Mouse (Mus musculus) intestine, embryonic 15.5 days (tissue): ENCODE measurements around the gene Rab26. TPM values are rescaled to one million over a fixed set of nuclear protein-coding genes. Genes with fewer than 3 reads are reported as not detected.

ENCODE experiments used
- ATAC-seq: fragments of 200-750 bp; cut with Nextera tagmentation; 2 replicates; pipeline ENCODE4 v1.8.0; 2017; ENCODE audit warnings: moderate TSS enrichment, moderate library complexity
- H3K27ac ChIP-seq: fragments of 300-500 bp; sonication (generic); 2 replicates; pipeline ENCODE4 v1.5.1; 2015; ENCODE audit warnings: mild to moderate bottlenecking, inconsistent platforms
- H3K27me3 ChIP-seq: fragments of 300-500 bp; sonication (generic); replicated peaks from 2 replicates; pipeline ENCODE4 v1.6.1; 2015; ENCODE audit warnings: inconsistent platforms
- H3K36me3 ChIP-seq: fragments of 300-500 bp; sonication (generic); 2 replicates; pipeline ENCODE4 v1.6.1; 2015; ENCODE audit warnings: inconsistent platforms
- H3K4me1 ChIP-seq: fragments of 300-500 bp; sonication (generic); replicated peaks from 2 replicates; pipeline ENCODE4 v1.6.1; 2015; ENCODE audit warnings: inconsistent platforms
- H3K4me2 ChIP-seq: fragments of 300-500 bp; sonication (generic); replicated peaks from 2 replicates; pipeline ENCODE4 v1.6.1; 2015; ENCODE audit warnings: mild to moderate bottlenecking, inconsistent platforms
- H3K4me3 ChIP-seq: fragments of 300-500 bp; sonication (generic); replicated peaks from 2 replicates; pipeline ENCODE4 v1.5.1; 2015; ENCODE audit warnings: inconsistent platforms
- H3K9ac ChIP-seq: fragments of 300-500 bp; sonication (generic); 2 replicates; pipeline ENCODE4 v1.6.1; 2015; ENCODE audit warnings: inconsistent platforms
- H3K9me3 ChIP-seq: fragments of 300-500 bp; sonication (generic); 2 replicates; pipeline ENCODE4 v1.6.1; 2016; ENCODE audit warnings: inconsistent platforms
- whole genome bisulfite sequencing: fragments of 180-500 bp; shearing (Covaris S2); methylation state at CpG from one replicate; pipeline ENCODE4 v1.1.7; 2015; 5-methylcytosine and 5-hydroxymethylcytosine counted together
- polyA plus RNA-seq: library from polyadenylated mRNA; unstranded; fragments of >200 nt; fragmentation: Nextera tagmentation; extraction: Ambion mirVana; gene quantifications from 2 replicates; pipeline ENCODE4 v1.2.1, GENCODE M21; 2015

The Rab26 gene
- polyA plus RNA-seq, 1 experiment from 2014 or later, result 5.2 TPM

GRCm38 (mm10) chr17:24504085-24504484 lies 29.9 kb downstream of the Rab26 start:
- Histone ChIP-seq H3K4me2 (no peak overlapping the region), H3K4me3 (no peak overlapping the region), H3K27ac (no peak overlapping the region), H3K27me3 (no peaks in the 10 kb centered on the region), H3K9me3 (no peaks in the 10 kb centered on the region), H3K4me1 (peaks cover 11% of the 10 kb centered on the region), H3K9ac (no peak overlapping the region), H3K36me3 (no peaks in the 10 kb centered on the region)
- ATAC-seq, result no peak
- 90% methylated on average over 10 of the region's 10 CpGs for WGBS

GRCm38 (mm10) chr17:24502208-24502607 lies 31.8 kb downstream of the Rab26 start:
- Histone ChIP-seq H3K4me1 (peaks cover 8% of the 10 kb centered on the region), H3K9me3 (no peaks in the 10 kb centered on the region), H3K4me3 (no peak overlapping the region), H3K27ac (no peak overlapping the region), H3K27me3 (no peaks in the 10 kb centered on the region), H3K36me3 (no peaks in the 10 kb centered on the region), H3K9ac (no peak overlapping the region), H3K4me2 (no peak overlapping the region)
- 35% methylated on average over 11 of the region's 11 CpGs for WGBS
- no peak for ATAC-seq

GRCm38 (mm10) chr17:24496026-24496425 lies 38.0 kb downstream of the Rab26 start:
- H3K27ac ChIP-seq, result no peak overlapping the region
- no peaks in the 10 kb centered on the region for H3K4me1 ChIP-seq
- no peak overlapping the region for H3K4me3 ChIP-seq
- no peaks in the 10 kb centered on the region for H3K36me3 ChIP-seq
- no peaks in the 10 kb centered on the region for H3K9me3 ChIP-seq
- H3K9ac ChIP-seq, result 0 out of 2 replicates have a peak overlapping the region, but pooled peaks have one; percentile 13
- WGBS, result 93% methylated on average over 1 of the region's 1 CpGs
- no peak for ATAC-seq
- H3K27me3 ChIP-seq, result no peaks in the 10 kb centered on the region
- H3K4me2 ChIP-seq, result no peak overlapping the region

- Histone ChIP-seq H3K27me3 (0 out of 2 replicates have a peak, but pooled peaks cover 4% of the 10 kb centered on the region), H3K4me3 (no peak overlapping the region), H3K9ac (no peak overlapping the region), H3K27ac (no peak overlapping the region), H3K36me3 (no peaks in the 10 kb centered on the region), H3K9me3 (no peaks in the 10 kb centered on the region), H3K4me1 (no peaks in the 10 kb centered on the region), H3K4me2 (no peak overlapping the region)
- 70% methylated on average over 3 of the region's 3 CpGs for WGBS
- ATAC-seq, result no peak
These were observed 38.6 kb downstream of the Rab26 start for GRCm38 (mm10) chr17:24495443-24495842.

- Histone ChIP-seq H3K36me3 (no peaks in the 10 kb centered on the region), H3K27me3 (peaks cover 8% of the 10 kb centered on the region; the same call in 1 of the 2 replicates), H3K9me3 (no peaks in the 10 kb centered on the region), H3K4me1 (no peaks in the 10 kb centered on the region), H3K4me2 (no peak overlapping the region), H3K9ac (no peak overlapping the region), H3K4me3 (no peak overlapping the region), H3K27ac (no peak overlapping the region)
- no peak for ATAC-seq
- 49% methylated on average over 2 of the region's 2 CpGs for WGBS
These were observed 39.2 kb downstream of the Rab26 start for GRCm38 (mm10) chr17:24494627-24495335.

- Histone ChIP-seq H3K27ac (no peak overlapping the region), H3K9me3 (no peaks in the 10 kb centered on the region), H3K9ac (no peak overlapping the region), H3K4me3 (no peak overlapping the region), H3K36me3 (no peaks in the 10 kb centered on the region), H3K27me3 (peaks cover 36% of the 10 kb centered on the region), H3K4me2 (no peak overlapping the region), H3K4me1 (peaks cover 15% of the 10 kb centered on the region)
- 72% methylated on average over 4 of the region's 4 CpGs for WGBS
- ATAC-seq, result no peak
These were observed 43.6 kb downstream of the Rab26 start for GRCm38 (mm10) chr17:24490399-24490798.

- Histone ChIP-seq H3K4me1 (peaks cover 16% of the 10 kb centered on the region), H3K9ac (peak overlapping the region; percentile 73), H3K27ac (no peak overlapping the region), H3K4me3 (peak overlapping the region; percentile 69), H3K36me3 (no peaks in the 10 kb centered on the region), H3K9me3 (no peaks in the 10 kb centered on the region), H3K4me2 (peak overlapping the region; percentile 100), H3K27me3 (peaks cover 36% of the 10 kb centered on the region)
- 25% methylated on average over 19 of the region's 19 CpGs for WGBS
- ATAC-seq, result peak; percentile 24
These were observed 44.6 kb downstream of the Rab26 start for GRCm38 (mm10) chr17:24489265-24490030.

- peak; percentile 65 for ATAC-seq
- peak overlapping the region; percentile 73 for H3K9ac ChIP-seq
- H3K27me3 ChIP-seq, result peaks cover 36% of the 10 kb centered on the region
- H3K27ac ChIP-seq, result peak overlapping the region; percentile 32; the same call in 1 of the 2 replicates
- H3K4me2 ChIP-seq, result peak overlapping the region; percentile 100
- H3K9me3 ChIP-seq, result no peaks in the 10 kb centered on the region
- H3K4me3 ChIP-seq, result peak overlapping the region; percentile 69
- H3K4me1 ChIP-seq, result peaks cover 16% of the 10 kb centered on the region
- WGBS, result 0% methylated on average over 79 of the region's 81 CpGs
- no peaks in the 10 kb centered on the region for H3K36me3 ChIP-seq
These were observed 45.2 kb downstream of the Rab26 start for GRCm38 (mm10) chr17:24488662-24489264.

GRCm38 (mm10) chr17:24488186-24488661 lies 45.8 kb downstream of the Rab26 start, which contains the start of gene Caskin1:
Gene Caskin1, plus strand, starts transcription at chr17:24488601.
- under 1% methylated on average over 45 of the region's 45 CpGs for WGBS
- peak within 1 kb of the TSS; percentile 100 for H3K4me2 ChIP-seq
- H3K27ac ChIP-seq, result peak within 1 kb of the TSS; percentile 32; the same call in 1 of the 2 replicates
- peaks cover 36% of the 10 kb centered on the region for H3K27me3 ChIP-seq
- H3K36me3 ChIP-seq, result no peaks in the 10 kb centered on the region
- H3K9me3 ChIP-seq, result no peaks in the 10 kb centered on the region
- H3K4me3 ChIP-seq, result peak within 1 kb of the TSS; percentile 69
- peaks cover 16% of the 10 kb centered on the region for H3K4me1 ChIP-seq
- peak; percentile 60 for ATAC-seq
- H3K9ac ChIP-seq, result peak within 1 kb of the TSS; percentile 73

GRCm38 (mm10) chr17:24485090-24485860 lies 48.7 kb downstream of the Rab26 start:
- no peak for ATAC-seq
- Histone ChIP-seq H3K9me3 (no peaks in the 10 kb centered on the region), H3K36me3 (no peaks in the 10 kb centered on the region), H3K27me3 (peaks cover 31% of the 10 kb centered on the region), H3K4me2 (no peak overlapping the region), H3K27ac (no peak overlapping the region), H3K9ac (no peak overlapping the region), H3K4me1 (peaks cover 19% of the 10 kb centered on the region), H3K4me3 (no peak overlapping the region)
- 46% methylated on average over 11 of the region's 11 CpGs for WGBS

- H3K27me3 ChIP-seq, result peaks cover 16% of the 10 kb centered on the region
- peaks cover 16% of the 10 kb centered on the region for H3K4me1 ChIP-seq
- H3K4me2 ChIP-seq, result no peak overlapping the region
- H3K36me3 ChIP-seq, result no peaks in the 10 kb centered on the region
- 84% methylated on average over 3 of the region's 3 CpGs for WGBS
- no peak overlapping the region for H3K27ac ChIP-seq
- no peak for ATAC-seq
- H3K9ac ChIP-seq, result no peak overlapping the region
- H3K4me3 ChIP-seq, result no peak overlapping the region
- no peaks in the 10 kb centered on the region for H3K9me3 ChIP-seq
These were observed 50.5 kb downstream of the Rab26 start for GRCm38 (mm10) chr17:24483495-24483894.
